Mouse (Mus musculus): ENCODE measurements around the gene Itpk1. TPM values are rescaled to one million over a fixed set of nuclear protein-coding genes. Genes with fewer than 3 reads are reported as not detected.

The Itpk1 gene
- polyA plus RNA-seq, 1 experiment from 2014 or later = 5.8 TPM

DNA sequence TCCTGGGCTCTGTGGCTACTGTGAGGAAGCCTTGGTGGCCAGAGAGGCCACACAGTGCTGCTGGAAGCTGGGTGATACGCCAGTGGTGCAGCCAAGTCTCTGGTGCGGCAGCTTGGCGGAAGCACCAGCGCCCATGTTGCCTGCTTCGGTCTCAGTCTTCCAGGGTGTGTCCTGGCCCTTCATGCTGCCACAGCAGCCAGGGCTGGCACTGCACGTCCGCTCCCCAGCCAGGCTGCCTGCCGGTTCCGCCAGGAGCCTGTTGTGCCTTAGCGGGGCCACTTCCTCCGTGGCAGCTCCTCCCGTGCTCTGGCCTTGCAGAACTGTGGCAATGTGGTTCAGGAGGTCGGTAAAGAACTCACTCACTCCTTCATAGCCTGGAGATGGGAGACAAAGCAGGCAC lies 134.6 kb downstream of the Itpk1 start:
- H3K4me1 ChIP-seq (replicated peaks; ENCODE audit: control insufficient read depth, insufficient read depth, low read length) = 0 out of 2 replicates have a peak, but pooled peaks cover 5% of the 10 kb centered on the region
- no peak overlapping the region for H3K9ac ChIP-seq (ENCODE audit: low read depth, low read length)
- H3K27me3 ChIP-seq (replicated peaks; ENCODE audit: control insufficient read depth, insufficient read depth, low read length) = no peaks in the 10 kb centered on the region
- no peaks in the 10 kb centered on the region for H3K9me3 ChIP-seq (ENCODE audit: control insufficient read depth, low read length)
- H3K27ac ChIP-seq (ENCODE audit: low read depth, low read length) = no peak overlapping the region
- DNase-seq (ENCODE audit: low spot score) (no peak), ATAC-seq (replicated peaks; ENCODE audit: low FRiP score) (no peak)
- H3K36me3 ChIP-seq (ENCODE audit: control insufficient read depth, insufficient read depth, low read length) = no peaks in the 10 kb centered on the region
- 79% methylated on average over 13 of the region's 13 CpGs for WGBS
- H3K4me2 ChIP-seq = no peak overlapping the region
- H3K4me3 ChIP-seq (ENCODE audit: low read depth, low read length) = no peak overlapping the region

DNA sequence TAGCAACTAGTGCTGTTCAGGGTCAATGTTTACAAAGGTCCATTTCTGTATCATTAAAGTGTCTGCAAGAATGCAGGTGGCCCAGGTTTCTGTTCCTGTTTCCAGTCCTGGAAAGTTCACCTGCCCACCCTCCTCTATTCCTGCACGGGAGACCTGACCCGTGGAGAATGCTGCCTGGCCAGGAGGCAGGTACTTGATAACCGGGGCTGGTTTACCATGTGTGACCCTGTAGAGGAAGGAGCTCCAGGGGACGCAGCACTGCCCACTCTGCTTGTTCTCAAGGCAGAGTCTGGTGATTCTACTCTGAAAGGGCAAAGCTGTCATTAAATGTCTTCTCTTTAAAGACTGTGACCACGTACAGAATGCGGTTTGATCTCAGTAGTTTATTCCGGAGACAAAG lies 136.5 kb downstream of the Itpk1 start:
- Histone ChIP-seq H3K9me3 (ENCODE audit: control insufficient read depth, low read length) (no peaks in the 10 kb centered on the region), H3K4me3 (ENCODE audit: low read depth, low read length) (no peak overlapping the region), H3K4me1 (replicated peaks; ENCODE audit: control insufficient read depth, insufficient read depth, low read length) (0 out of 2 replicates have a peak, but pooled peaks cover 10% of the 10 kb centered on the region), H3K4me2 (no peak overlapping the region), H3K9ac (ENCODE audit: low read depth, low read length) (no peak overlapping the region), H3K36me3 (ENCODE audit: control insufficient read depth, insufficient read depth, low read length) (no peaks in the 10 kb centered on the region), H3K27me3 (replicated peaks; ENCODE audit: control insufficient read depth, insufficient read depth, low read length) (no peaks in the 10 kb centered on the region), H3K27ac (ENCODE audit: low read depth, low read length) (no peak overlapping the region)
- no peak for ATAC-seq (replicated peaks; ENCODE audit: low FRiP score)
- no peak for DNase-seq (ENCODE audit: low spot score)
- WGBS = 77% methylated on average over 7 of the region's 7 CpGs

DNA sequence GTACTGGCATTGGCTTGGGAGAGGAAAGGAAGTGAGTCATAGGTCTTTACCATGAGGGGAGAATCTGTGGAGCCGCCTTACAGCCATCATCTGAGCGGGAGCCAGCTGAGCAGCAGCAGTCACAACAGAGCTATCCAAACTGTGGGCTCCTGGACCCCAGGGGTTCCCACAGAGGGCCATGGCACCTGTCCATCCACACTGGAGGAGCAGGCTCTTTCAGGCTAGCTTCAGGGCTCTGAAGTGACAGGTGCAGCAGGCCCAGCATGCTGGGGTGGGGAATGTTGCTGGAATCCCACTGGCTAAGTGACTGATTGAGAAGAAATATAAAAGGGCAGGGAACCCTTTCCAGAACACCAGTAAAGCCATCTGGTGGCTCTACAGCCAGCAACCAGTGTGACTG lies 137.8 kb downstream of the Itpk1 start:
- WGBS = 67% methylated on average over 2 of the region's 2 CpGs
- H3K9me3 ChIP-seq (ENCODE audit: control insufficient read depth, low read length) = no peaks in the 10 kb centered on the region
- no peak overlapping the region for H3K9ac ChIP-seq (ENCODE audit: low read depth, low read length)
- H3K36me3 ChIP-seq (ENCODE audit: control insufficient read depth, insufficient read depth, low read length) = no peaks in the 10 kb centered on the region
- H3K4me3 ChIP-seq (ENCODE audit: low read depth, low read length) = no peak overlapping the region
- H3K27me3 ChIP-seq (replicated peaks; ENCODE audit: control insufficient read depth, insufficient read depth, low read length) = no peaks in the 10 kb centered on the region; the same call in 1 of the 2 replicates
- ATAC-seq (replicated peaks; ENCODE audit: low FRiP score) (no peak), DNase-seq (ENCODE audit: low spot score) (no peak)
- no peak overlapping the region for H3K27ac ChIP-seq (ENCODE audit: low read depth, low read length)
- 0 out of 2 replicates have a peak, but pooled peaks cover 10% of the 10 kb centered on the region for H3K4me1 ChIP-seq (replicated peaks; ENCODE audit: control insufficient read depth, insufficient read depth, low read length)
- no peak overlapping the region for H3K4me2 ChIP-seq

DNA sequence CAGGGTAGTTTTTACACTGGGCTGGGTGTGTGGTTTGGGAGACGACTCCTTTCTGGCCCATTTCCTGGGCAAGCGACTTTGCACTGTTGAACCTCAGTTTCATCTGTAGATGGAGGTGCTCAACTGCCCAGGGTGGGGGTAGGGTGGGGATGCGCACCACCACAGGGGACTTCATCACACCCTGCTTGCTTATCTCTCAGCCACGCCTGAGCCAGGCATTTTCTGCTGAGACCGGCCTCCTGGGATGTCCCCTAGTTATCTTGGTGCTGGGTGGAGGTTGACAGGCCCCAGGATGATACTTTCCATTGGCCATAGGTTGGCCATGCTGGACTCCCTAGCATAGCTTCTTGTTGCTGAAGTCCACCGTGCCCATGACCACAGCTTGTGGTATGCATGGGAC lies 139.6 kb downstream of the Itpk1 start:
- Histone ChIP-seq H3K4me2 (no peak overlapping the region), H3K9me3 (ENCODE audit: control insufficient read depth, low read length) (no peaks in the 10 kb centered on the region), H3K4me3 (ENCODE audit: low read depth, low read length) (no peak overlapping the region), H3K36me3 (ENCODE audit: control insufficient read depth, insufficient read depth, low read length) (no peaks in the 10 kb centered on the region), H3K9ac (ENCODE audit: low read depth, low read length) (no peak overlapping the region), H3K27ac (ENCODE audit: low read depth, low read length) (no peak overlapping the region), H3K4me1 (replicated peaks; ENCODE audit: control insufficient read depth, insufficient read depth, low read length) (0 out of 2 replicates have a peak, but pooled peaks cover 10% of the 10 kb centered on the region), H3K27me3 (replicated peaks; ENCODE audit: control insufficient read depth, insufficient read depth, low read length) (no peaks in the 10 kb centered on the region; the same call in 1 of the 2 replicates)
- ATAC-seq (replicated peaks; ENCODE audit: low FRiP score) (peak; percentile 86), DNase-seq (ENCODE audit: low spot score) (no peak)
- 45% methylated on average over 6 of the region's 6 CpGs for WGBS

DNA sequence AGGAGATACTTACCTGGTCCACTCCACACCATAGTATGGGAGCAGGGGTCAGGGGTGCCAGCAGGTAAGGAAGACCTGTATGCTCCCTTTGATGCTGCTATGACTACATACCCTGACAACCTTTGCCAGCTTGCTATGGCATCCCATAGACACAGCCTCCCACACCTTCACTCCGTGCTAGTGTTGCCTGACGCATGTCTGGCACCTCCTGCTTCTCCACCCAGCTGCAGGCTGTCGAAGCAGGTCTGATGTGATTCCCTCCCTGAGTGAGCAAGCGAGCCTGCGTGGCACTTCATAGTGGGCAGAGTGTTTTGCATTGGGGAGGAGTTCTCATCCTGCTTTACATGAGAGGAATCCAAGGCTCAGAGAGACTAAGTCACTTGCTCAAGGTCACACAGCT lies 147.4 kb downstream of the Itpk1 start:
- Histone ChIP-seq H3K9ac (ENCODE audit: low read depth, low read length) (no peak overlapping the region), H3K4me3 (ENCODE audit: low read depth, low read length) (no peak overlapping the region), H3K27ac (ENCODE audit: low read depth, low read length) (no peak overlapping the region), H3K9me3 (ENCODE audit: control insufficient read depth, low read length) (no peaks in the 10 kb centered on the region), H3K4me1 (replicated peaks; ENCODE audit: control insufficient read depth, insufficient read depth, low read length) (no peaks in the 10 kb centered on the region), H3K4me2 (no peak overlapping the region), H3K27me3 (replicated peaks; ENCODE audit: control insufficient read depth, insufficient read depth, low read length) (peaks cover 27% of the 10 kb centered on the region), H3K36me3 (ENCODE audit: control insufficient read depth, insufficient read depth, low read length) (no peaks in the 10 kb centered on the region)
- WGBS = 83% methylated on average over 5 of the region's 5 CpGs
- DNase-seq (ENCODE audit: low spot score) (no peak), ATAC-seq (replicated peaks; ENCODE audit: low FRiP score) (no peak)

DNA sequence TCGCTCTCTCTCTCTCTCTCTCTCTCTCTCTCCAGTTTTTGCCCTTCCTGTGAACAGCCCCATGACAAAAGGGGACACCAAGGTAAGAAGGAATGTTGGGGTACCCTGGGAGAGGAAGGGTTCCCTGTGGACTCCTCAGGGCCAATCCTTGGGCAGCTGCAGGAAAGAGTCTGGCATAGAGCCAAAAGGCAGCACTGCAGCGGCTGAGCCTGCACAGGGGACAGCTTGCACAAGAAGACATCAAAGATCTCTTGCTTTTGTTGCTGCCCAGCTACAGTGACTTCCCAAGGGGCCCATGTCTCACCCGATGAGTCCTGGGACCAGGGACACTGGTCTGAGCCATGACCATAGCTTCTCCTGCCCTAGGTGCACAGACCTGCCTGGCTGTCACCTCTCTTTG lies 148.9 kb downstream of the Itpk1 start:
- peaks cover 27% of the 10 kb centered on the region for H3K27me3 ChIP-seq (replicated peaks; ENCODE audit: control insufficient read depth, insufficient read depth, low read length)
- no peak overlapping the region for H3K9ac ChIP-seq (ENCODE audit: low read depth, low read length)
- no peak overlapping the region for H3K27ac ChIP-seq (ENCODE audit: low read depth, low read length)
- H3K4me3 ChIP-seq (ENCODE audit: low read depth, low read length) = no peak overlapping the region
- no peak for DNase-seq (ENCODE audit: low spot score)
- H3K9me3 ChIP-seq (ENCODE audit: control insufficient read depth, low read length) = no peaks in the 10 kb centered on the region
- H3K36me3 ChIP-seq (ENCODE audit: control insufficient read depth, insufficient read depth, low read length) = no peaks in the 10 kb centered on the region
- ATAC-seq (replicated peaks; ENCODE audit: low FRiP score) = no peak
- no peaks in the 10 kb centered on the region for H3K4me1 ChIP-seq (replicated peaks; ENCODE audit: control insufficient read depth, insufficient read depth, low read length)
- WGBS = 72% methylated on average over 3 of the region's 3 CpGs
- no peak overlapping the region for H3K4me2 ChIP-seq

DNA sequence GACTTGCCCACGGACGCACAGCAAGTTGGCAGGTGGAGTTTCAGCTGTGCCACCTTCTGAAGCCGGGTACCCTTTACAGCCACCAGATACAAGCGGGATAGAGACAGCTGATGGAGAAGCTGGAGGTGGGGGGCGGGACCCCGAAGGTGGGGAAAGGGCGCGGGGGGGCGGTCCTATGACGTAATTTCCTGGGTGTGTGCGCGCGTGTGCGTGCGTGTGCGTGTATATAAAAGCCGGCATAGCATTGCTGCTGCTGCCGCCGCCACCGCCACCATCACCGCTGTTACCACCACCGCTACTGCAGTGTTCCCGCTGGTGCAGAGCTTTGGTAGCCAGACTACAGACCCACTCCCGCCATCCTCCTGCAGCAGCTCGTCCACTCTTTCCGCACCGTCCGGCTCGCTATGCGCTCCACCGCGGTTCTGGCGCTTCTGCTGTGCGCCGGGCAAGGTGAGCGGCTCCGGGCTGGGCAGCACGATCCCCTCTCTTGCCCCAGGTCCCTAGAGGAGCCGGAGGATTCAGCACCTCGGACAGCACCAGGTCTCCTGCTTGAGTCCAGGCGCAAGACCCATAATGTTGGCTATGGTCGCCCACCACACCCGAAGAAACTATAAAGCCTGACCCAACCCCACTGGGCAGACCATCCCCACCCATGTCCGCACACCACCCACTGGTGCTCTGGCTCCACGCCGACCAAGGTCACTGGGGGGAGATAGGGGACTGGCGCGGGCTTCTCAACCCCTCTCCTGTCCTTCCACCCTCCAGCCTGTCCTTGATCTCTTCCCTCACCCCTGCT lies 149.8 kb downstream of the Itpk1 start, which contains the start of gene Chga:
Gene Chga, plus strand, starts transcription at position 249 of the 796 bp plus-strand sequence.
- 4% methylated on average over 48 of the region's 48 CpGs for WGBS
- H3K27ac ChIP-seq (ENCODE audit: low read depth, low read length) = no peak within 1 kb of the TSS
- peak within 1 kb of the TSS; percentile 27; the same call in 1 of the 2 replicates for H3K4me3 ChIP-seq (ENCODE audit: low read depth, low read length)
- H3K9ac ChIP-seq (ENCODE audit: low read depth, low read length) = no peak within 1 kb of the TSS
- H3K4me2 ChIP-seq = peak within 1 kb of the TSS; percentile 58
- peak; percentile 59 for ATAC-seq (replicated peaks; ENCODE audit: low FRiP score)
- DNase-seq (ENCODE audit: low spot score) = peak; percentile 87
- H3K27me3 ChIP-seq (replicated peaks; ENCODE audit: control insufficient read depth, insufficient read depth, low read length) = peaks cover 27% of the 10 kb centered on the region
- no peaks in the 10 kb centered on the region for H3K36me3 ChIP-seq (ENCODE audit: control insufficient read depth, insufficient read depth, low read length)
- no peaks in the 10 kb centered on the region for H3K4me1 ChIP-seq (replicated peaks; ENCODE audit: control insufficient read depth, insufficient read depth, low read length)
- H3K9me3 ChIP-seq (ENCODE audit: control insufficient read depth, low read length) = no peaks in the 10 kb centered on the region

DNA sequence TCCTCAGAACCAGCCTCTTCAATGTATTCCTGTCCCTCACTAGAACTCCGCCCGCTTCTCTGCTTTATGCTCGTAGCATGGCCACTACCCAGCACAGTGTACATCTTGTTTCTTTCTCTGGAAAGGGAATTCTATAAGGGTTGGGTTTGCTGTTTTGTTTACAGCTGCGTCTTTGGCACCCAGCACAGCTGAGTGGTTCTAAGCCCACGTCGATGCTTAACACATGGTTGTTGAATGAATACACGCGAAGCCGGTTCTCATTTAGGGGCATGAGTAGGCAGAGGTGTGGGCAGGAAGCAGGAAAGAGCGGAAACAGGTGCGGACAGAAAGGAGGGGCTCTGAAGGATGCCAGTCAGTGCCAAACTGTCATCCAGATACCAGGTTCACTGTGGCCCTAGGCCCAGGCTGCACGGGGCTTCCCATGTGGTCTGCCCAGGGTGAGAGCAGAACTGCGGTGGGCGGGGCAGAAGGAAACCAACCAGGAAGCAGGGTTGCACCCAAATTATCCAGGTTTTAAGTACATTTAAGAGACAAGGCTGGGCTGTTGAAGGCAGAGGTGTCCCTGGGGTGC lies 150.9 kb downstream of the Itpk1 start:
- Histone ChIP-seq H3K9ac (ENCODE audit: low read depth, low read length) (no peak overlapping the region), H3K27me3 (replicated peaks; ENCODE audit: control insufficient read depth, insufficient read depth, low read length) (peaks cover 27% of the 10 kb centered on the region), H3K4me3 (ENCODE audit: low read depth, low read length) (no peak overlapping the region), H3K27ac (ENCODE audit: low read depth, low read length) (no peak overlapping the region), H3K9me3 (ENCODE audit: control insufficient read depth, low read length) (no peaks in the 10 kb centered on the region), H3K4me1 (replicated peaks; ENCODE audit: control insufficient read depth, insufficient read depth, low read length) (no peaks in the 10 kb centered on the region), H3K36me3 (ENCODE audit: control insufficient read depth, insufficient read depth, low read length) (no peaks in the 10 kb centered on the region), H3K4me2 (no peak overlapping the region)
- DNase-seq (ENCODE audit: low spot score) (no peak), ATAC-seq (replicated peaks; ENCODE audit: low FRiP score) (no peak)
- 68% methylated on average over 14 of the region's 14 CpGs for WGBS

DNA sequence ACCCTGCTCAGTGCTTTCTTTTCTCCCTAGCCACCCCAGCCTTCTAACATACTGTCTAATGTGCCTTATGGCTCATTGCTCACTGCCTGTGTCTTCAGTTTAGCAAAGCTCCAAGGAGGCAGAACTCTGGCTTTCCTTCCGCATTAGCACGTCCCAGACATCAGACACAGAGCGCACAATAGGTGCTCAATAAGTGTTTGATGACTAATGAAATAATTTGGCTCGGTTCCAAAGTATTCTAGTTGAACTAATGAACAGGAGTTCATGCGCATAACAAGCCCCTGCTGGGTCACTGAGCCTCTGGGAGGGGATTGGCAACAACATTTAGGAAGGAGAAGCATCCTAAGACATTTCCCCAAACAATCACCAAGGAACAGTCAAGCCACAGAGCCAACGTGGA lies 152.7 kb downstream of the Itpk1 start:
- Histone ChIP-seq H3K9me3 (ENCODE audit: control insufficient read depth, low read length) (no peaks in the 10 kb centered on the region), H3K4me3 (ENCODE audit: low read depth, low read length) (no peak overlapping the region), H3K27me3 (replicated peaks; ENCODE audit: control insufficient read depth, insufficient read depth, low read length) (peaks cover 27% of the 10 kb centered on the region), H3K36me3 (ENCODE audit: control insufficient read depth, insufficient read depth, low read length) (no peaks in the 10 kb centered on the region), H3K4me2 (no peak overlapping the region), H3K4me1 (replicated peaks; ENCODE audit: control insufficient read depth, insufficient read depth, low read length) (no peaks in the 10 kb centered on the region), H3K27ac (ENCODE audit: low read depth, low read length) (no peak overlapping the region), H3K9ac (ENCODE audit: low read depth, low read length) (no peak overlapping the region)
- no peak for ATAC-seq (replicated peaks; ENCODE audit: low FRiP score)
- DNase-seq (ENCODE audit: low spot score) = no peak
- WGBS = 72% methylated on average over 6 of the region's 6 CpGs

All from liver, embryonic 11.5 days (tissue).